Mouse (Mus musculus) stomach, postnatal 0 days (tissue): ENCODE results near the gene Mpnd. TPM values are rescaled to one million over a fixed set of nuclear protein-coding genes. Genes with fewer than 3 reads are reported as not detected.
A peak's percentile ranks its signal among the peaks of the same experiment; 100 is the strongest.

ENCODE experiments used
- ATAC-seq: fragments of 200-750 bp; cut with Nextera tagmentation; 2 replicates; pipeline ENCODE4 v1.8.0; 2017; ENCODE audit not compliant: low FRiP score, low TSS enrichment
- DNase-seq: peaks from one replicate; pipeline ENCODE4 v3.0.0-alpha.2; 2016; ENCODE audit warnings: low spot score
- H3K27ac ChIP-seq: fragments of 300-500 bp; sonication (generic); replicated peaks from 2 replicates; pipeline ENCODE4 v1.5.1; 2014; ENCODE audit warnings: mild to moderate bottlenecking, control low read depth
- H3K27me3 ChIP-seq: fragments of 300-500 bp; sonication (generic); 2 replicates; pipeline ENCODE4 v1.6.1; 2014; ENCODE audit warnings: low read length; ENCODE audit not compliant: control insufficient read depth, insufficient read depth
- H3K36me3 ChIP-seq: fragments of 300-500 bp; sonication (generic); 2 replicates; pipeline ENCODE4 v1.6.1; 2014; ENCODE audit warnings: low read length, mixed read lengths; ENCODE audit not compliant: control insufficient read depth, insufficient read depth
- H3K4me1 ChIP-seq: fragments of 300-500 bp; sonication (generic); replicated peaks from 2 replicates; pipeline ENCODE4 v1.6.1; 2014; ENCODE audit warnings: antibody characterized with exemption; ENCODE audit not compliant: control insufficient read depth, insufficient read depth
- H3K4me2 ChIP-seq: fragments of 300-500 bp; sonication (generic); replicated peaks from 2 replicates; pipeline ENCODE4 v1.6.1; 2014; ENCODE audit warnings: low read depth, mild to moderate bottlenecking, control low read depth, moderate library complexity
- H3K4me3 ChIP-seq: fragments of 300-500 bp; sonication (generic); 2 replicates; pipeline ENCODE4 v1.5.1; 2014; ENCODE audit warnings: low read depth, low read length, control low read depth
- H3K9ac ChIP-seq: fragments of 300-500 bp; sonication (generic); 2 replicates; pipeline ENCODE4 v1.6.1; 2014; ENCODE audit warnings: mild to moderate bottlenecking, low read length, control low read depth, mixed read lengths
- H3K9me3 ChIP-seq: fragments of 300-500 bp; sonication (generic); 2 replicates; pipeline ENCODE4 v1.6.1; 2016; ENCODE audit warnings: low read length; ENCODE audit not compliant: control insufficient read depth
- CTCF ChIP-seq: IDR thresholded peaks from 2 replicates; pipeline ENCODE4 v1.5.1; 2016; ENCODE audit warnings: antibody characterized with exemption, low read depth, mild to moderate bottlenecking, moderate library complexity
- EP300 ChIP-seq: optimal IDR thresholded peaks from 2 replicates; pipeline ENCODE3; 2016; ENCODE audit warnings: antibody characterized with exemption
- WGBS: fragments of 180-500 bp; shearing (Covaris S2); extraction: QIAGEN DNeasy Blood & Tissue Kit; methylation state at CpG from one replicate; pipeline ENCODE4 v1.1.7; 2014; 5-methylcytosine and 5-hydroxymethylcytosine counted together
- polyA plus RNA-seq: library from polyadenylated mRNA; unstranded; fragments of >200 nt; fragmentation: Nextera tagmentation; extraction: Ambion mirVana; gene quantifications from 2 replicates; pipeline ENCODE4 v1.2.1, GENCODE M21; 2015

Mpnd gene
- polyA plus RNA-seq, 1 experiment from 2014 or later: 28.9 TPM

GRCm38 (mm10) chr17:56038583-56039261 is 33.2 kb downstream of the Mpnd start:
- Histone ChIP-seq H3K9ac (no peak overlapping the region), H3K36me3 (no peaks in the 10 kb centered on the region), H3K27me3 (no peaks in the 10 kb centered on the region), H3K27ac (no peak overlapping the region), H3K9me3 (no peaks in the 10 kb centered on the region), H3K4me3 (no peak overlapping the region), H3K4me2 (no peak overlapping the region), H3K4me1 (peaks cover 4% of the 10 kb centered on the region)
- no peak for TF ChIP-seq CTCF
- TF ChIP-seq EP300: no peak
- ATAC-seq: no peak
- no peak for DNase-seq
- WGBS: 71% methylated on average over 8 of the region's 8 CpGs

- 68% methylated on average over 4 of the region's 4 CpGs for WGBS
- Histone ChIP-seq H3K4me1 (peaks cover 3% of the 10 kb centered on the region), H3K27me3 (no peaks in the 10 kb centered on the region), H3K9ac (no peak overlapping the region), H3K9me3 (no peaks in the 10 kb centered on the region), H3K27ac (no peak overlapping the region), H3K36me3 (no peaks in the 10 kb centered on the region), H3K4me2 (no peak overlapping the region), H3K4me3 (no peak overlapping the region; the same call in 1 of the 2 replicates)
- ATAC-seq: no peak
- TF ChIP-seq EP300: no peak
- no peak for TF ChIP-seq CTCF
- DNase-seq: no peak
Measured at GRCm38 (mm10) chr17:56039345-56039744, 33.8 kb downstream of the Mpnd start.

GRCm38 (mm10) chr17:56040030-56040856 is 34.7 kb downstream of the Mpnd start, which contains the start of gene Chaf1a:
TSS of gene Chaf1a (plus strand) at chr17:56040439.
- peak; percentile 91 for TF ChIP-seq EP300
- no peak for TF ChIP-seq CTCF
- H3K9ac ChIP-seq: peak within 1 kb of the TSS; percentile 73
- H3K27ac ChIP-seq: peak within 1 kb of the TSS; percentile 50
- peak; percentile 95 for DNase-seq
- peak; percentile 91 for ATAC-seq
- H3K4me3 ChIP-seq: peak within 1 kb of the TSS; percentile 78
- H3K9me3 ChIP-seq: no peaks in the 10 kb centered on the region
- H3K36me3 ChIP-seq: no peaks in the 10 kb centered on the region
- peak within 1 kb of the TSS; percentile 74 for H3K4me2 ChIP-seq
- under 1% methylated on average over 68 of the region's 68 CpGs for WGBS
- no peaks in the 10 kb centered on the region for H3K27me3 ChIP-seq
- no peaks in the 10 kb centered on the region for H3K4me1 ChIP-seq

GRCm38 (mm10) chr17:56040857-56041163 is 35.3 kb downstream of the Mpnd start:
- ATAC-seq: no peak
- 2% methylated on average over 12 of the region's 12 CpGs for WGBS
- H3K9ac ChIP-seq: peak overlapping the region; percentile 73
- H3K4me2 ChIP-seq: peak overlapping the region; percentile 74
- H3K4me1 ChIP-seq: no peaks in the 10 kb centered on the region
- peak overlapping the region; percentile 50 for H3K27ac ChIP-seq
- TF ChIP-seq CTCF (no peak), EP300 (no peak)
- no peaks in the 10 kb centered on the region for H3K9me3 ChIP-seq
- peak overlapping the region; percentile 78 for H3K4me3 ChIP-seq
- DNase-seq: no peak
- no peaks in the 10 kb centered on the region for H3K36me3 ChIP-seq
- H3K27me3 ChIP-seq: no peaks in the 10 kb centered on the region

GRCm38 (mm10) chr17:56051369-56051768 is 45.9 kb downstream of the Mpnd start:
- Histone ChIP-seq H3K9me3 (no peaks in the 10 kb centered on the region), H3K4me2 (no peak overlapping the region), H3K36me3 (peaks cover 11% of the 10 kb centered on the region), H3K27ac (peak overlapping the region; percentile 86), H3K4me1 (no peaks in the 10 kb centered on the region), H3K27me3 (no peaks in the 10 kb centered on the region), H3K4me3 (no peak overlapping the region), H3K9ac (0 out of 2 replicates have a peak overlapping the region, but pooled peaks have one; percentile 8)
- DNase-seq: no peak
- TF ChIP-seq EP300 (peak; percentile 35), CTCF (no peak)
- 58% methylated on average over 5 of the region's 5 CpGs for WGBS
- peak; percentile 73; the same call in 1 of the 2 replicates for ATAC-seq

- ATAC-seq (no peak), DNase-seq (no peak)
- no peak overlapping the region for H3K4me2 ChIP-seq
- H3K4me3 ChIP-seq: no peak overlapping the region
- no peak overlapping the region for H3K9ac ChIP-seq
- no peak overlapping the region for H3K27ac ChIP-seq
- H3K9me3 ChIP-seq: no peaks in the 10 kb centered on the region
- peaks cover 12% of the 10 kb centered on the region for H3K36me3 ChIP-seq
- TF ChIP-seq EP300 (no peak), CTCF (no peak)
- H3K4me1 ChIP-seq: no peaks in the 10 kb centered on the region
- no peaks in the 10 kb centered on the region for H3K27me3 ChIP-seq
Measured at GRCm38 (mm10) chr17:56054938-56055337, 49.4 kb downstream of the Mpnd start.
